Mouse (Mus musculus) granulocyte monocyte progenitor cell, adult 5-6 weeks (primary cell): ENCODE measurements around the gene Slc9a5. TPM values are rescaled to one million over a fixed set of nuclear protein-coding genes. Genes with fewer than 3 reads are reported as not detected.

Source experiments
- ATAC-seq: replicated peaks from 2 replicates; pipeline ENCODE4 v1.8.0; 2016; ENCODE audit warnings: mild to moderate bottlenecking, moderate TSS enrichment, inconsistent platforms; ENCODE audit not compliant: poor library complexity, severe bottlenecking
- total RNA-seq, 2 experiments: library from RNA; stranded (forward) in 1 of 2; stranded (reverse) in 1 of 2; fragments of 200-712, 200-1000 nt in 1 of 2; fragments of >200 nt in 1 of 2; fragmentation: Nextera tagmentation in 1 of 2; gene quantifications; 2 replicates each; pipeline ENCODE4 v1.2.3; 2014 to 2017

Gene Slc9a5
- total RNA-seq, 2 experiments from 2014 or later: 0.41 to 0.82 TPM

DNA sequence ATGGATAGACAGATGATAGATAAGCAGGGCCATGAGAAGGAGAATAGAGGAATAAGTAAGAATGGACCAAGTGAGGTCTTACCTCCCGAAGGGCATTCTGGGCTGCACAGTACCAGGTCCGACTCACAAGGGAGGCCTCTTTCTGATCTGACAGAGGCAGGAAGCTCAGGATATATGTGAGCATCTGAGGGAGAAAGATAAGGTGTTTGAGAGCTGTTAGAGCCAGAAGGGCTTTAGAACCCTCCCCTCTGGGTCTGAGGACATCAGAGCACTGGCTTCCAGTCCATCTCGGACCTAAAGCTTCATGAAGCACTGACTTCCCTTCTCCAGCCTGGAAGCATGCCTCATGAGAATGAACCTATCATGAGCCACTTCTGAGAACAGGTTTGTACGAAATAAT is 25.5 kb upstream of the Slc9a5 start:
- no peak for ATAC-seq

DNA sequence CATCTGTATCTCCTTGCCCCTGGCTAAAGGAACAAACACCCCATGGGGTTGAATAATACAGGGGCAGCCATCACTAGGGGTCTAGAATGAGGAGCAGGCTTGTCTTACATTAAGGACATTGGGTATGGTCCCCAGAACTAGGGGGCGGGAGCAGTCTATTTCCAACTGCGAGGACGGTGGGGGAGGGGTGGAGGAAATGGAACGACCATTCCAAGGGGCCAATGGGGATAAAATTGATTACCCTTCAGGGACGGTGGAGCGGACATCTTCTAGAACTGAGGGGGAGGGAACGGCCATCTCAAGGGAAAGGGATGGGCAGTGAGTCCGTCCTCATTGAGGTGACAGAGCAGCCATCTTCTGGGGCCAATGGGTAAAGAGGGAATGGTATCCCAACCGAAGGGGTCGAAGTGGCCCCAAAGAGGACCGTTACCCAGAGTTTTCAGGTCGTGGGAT is 23.0 kb upstream of the Slc9a5 start:
- ATAC-seq: no peak

DNA sequence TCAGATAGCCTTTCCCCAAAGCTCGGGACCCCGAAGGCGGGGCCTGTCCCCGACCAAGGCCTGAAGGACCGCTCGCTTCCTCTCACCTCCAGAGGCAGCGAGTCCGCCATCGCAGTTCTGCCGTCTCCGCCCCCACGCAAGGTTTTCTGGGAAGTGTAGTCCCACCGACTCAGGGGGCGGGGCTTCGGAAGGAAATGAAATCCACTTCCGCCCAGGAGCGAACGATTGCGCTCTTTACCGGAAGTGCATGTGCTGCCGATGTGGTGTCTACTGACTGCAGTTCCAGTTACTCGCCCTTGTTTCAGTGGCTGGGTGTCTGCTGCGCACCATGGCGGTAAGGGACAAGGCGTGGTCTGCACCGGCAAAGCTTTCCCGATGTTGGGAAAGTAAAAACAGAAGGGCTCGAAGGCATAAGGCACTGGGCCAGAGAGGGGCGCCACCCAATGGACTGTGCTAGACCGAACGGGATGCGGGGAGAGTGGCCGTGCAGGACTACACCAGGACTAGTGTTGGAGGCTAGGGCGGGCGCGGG is 22.4 kb upstream of the Slc9a5 start, which contains the start of the genes Lrrc29 and Tmem208:
Gene Lrrc29, minus strand, starts transcription at position 138 of the 532 bp plus-strand sequence.
Gene Tmem208, plus strand, starts transcription at position 214 of the 532 bp plus-strand sequence.
- ATAC-seq: peak; percentile 94

DNA sequence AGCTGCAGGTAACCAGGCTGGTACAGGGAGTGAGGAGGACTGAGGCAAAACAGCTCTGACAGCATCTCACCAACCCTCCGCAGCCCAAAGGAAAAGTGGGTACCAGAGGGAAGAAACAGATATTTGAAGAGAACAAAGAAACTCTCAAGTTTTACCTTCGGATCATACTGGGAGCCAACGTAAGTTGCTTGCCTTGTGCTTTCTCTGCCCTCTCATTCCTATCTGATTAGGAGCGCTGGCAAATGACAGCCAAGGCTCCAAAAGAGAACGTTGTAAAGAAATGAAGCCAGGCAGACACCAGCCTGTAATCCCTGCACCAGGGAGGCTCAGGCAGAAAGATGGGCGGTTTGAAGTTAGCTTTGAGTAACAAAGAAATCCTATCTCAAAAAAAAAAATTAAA is 21.7 kb upstream of the Slc9a5 start:
- ATAC-seq: no peak

DNA sequence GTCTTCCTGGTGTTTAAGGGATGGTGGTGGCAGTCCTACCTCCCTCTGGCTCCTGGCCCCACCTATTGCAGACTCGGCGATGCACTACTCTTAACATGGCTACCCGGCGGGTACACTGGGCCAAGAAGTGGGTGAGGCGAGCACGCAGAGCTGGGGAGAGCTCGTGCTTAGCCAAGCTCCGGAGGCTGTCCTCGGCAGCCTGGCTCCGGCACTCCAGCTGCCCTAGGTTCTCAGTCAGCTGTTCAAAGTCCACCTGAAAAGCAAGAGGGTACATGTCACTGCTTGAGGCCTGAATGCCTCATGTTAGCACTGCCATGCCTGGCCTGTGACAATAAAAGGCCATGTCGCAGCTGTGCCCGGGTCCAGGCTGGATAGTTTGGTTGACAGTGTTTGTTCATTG is 18.3 kb upstream of the Slc9a5 start:
- no peak for ATAC-seq

DNA sequence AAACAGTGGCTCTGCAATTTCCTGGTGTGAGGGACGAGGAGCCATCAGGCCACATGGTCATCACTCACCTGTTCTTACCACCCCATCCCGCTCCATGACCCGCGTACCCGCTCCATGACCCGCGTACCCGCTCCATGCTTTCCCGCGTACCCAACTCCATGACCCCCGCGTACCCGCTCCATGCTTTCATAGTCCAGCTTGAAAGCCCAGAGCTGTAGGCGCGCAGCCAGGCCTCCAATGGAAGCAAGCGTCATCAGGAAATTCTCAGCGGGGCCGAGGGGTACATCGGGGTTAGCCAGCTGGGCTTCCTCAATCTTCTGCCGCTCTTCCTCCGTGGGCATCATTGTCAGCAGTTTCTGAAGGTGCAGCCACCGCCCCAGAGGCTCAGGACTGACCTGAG is 17.2 kb upstream of the Slc9a5 start:
- ATAC-seq: no peak

DNA sequence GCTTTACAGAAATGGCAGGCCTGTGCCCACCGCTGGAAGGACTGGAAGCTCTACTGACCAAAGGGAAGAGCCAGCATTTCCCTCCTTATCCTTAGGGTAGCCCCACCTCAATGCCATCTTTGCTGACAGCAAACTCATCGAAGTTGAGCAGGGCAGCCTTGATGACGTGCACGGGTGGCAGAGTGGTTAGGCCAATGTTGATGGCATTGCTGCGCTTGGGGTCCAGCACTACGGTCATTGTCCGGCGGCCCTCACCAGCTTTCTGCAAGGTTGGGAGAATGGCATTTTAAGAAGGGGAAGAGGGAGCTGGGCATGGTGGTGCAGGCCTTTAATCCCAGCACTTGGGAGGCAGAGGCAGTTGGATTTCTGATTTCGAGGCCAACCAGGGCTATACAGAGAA is 16.7 kb upstream of the Slc9a5 start:
- no peak for ATAC-seq

DNA sequence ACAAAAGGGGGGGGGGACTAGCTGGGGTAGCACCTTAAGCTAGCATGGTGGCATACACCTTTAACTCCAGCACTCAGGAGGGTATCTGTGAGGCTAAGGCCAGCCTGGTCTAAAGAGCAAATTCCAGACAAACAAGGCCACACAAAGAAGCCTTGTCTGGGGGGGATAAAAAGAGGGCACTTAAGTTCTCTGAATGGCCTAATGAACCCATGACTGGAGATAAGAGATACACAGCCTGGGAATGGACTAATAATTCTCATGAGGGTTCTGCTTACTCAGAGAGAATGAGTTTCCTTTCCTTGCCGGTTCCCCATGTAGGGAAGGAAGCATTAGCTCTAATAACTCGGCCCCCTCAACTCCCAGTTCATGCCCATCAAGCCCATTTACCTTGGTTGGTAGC is 16.1 kb upstream of the Slc9a5 start:
- no peak for ATAC-seq

DNA sequence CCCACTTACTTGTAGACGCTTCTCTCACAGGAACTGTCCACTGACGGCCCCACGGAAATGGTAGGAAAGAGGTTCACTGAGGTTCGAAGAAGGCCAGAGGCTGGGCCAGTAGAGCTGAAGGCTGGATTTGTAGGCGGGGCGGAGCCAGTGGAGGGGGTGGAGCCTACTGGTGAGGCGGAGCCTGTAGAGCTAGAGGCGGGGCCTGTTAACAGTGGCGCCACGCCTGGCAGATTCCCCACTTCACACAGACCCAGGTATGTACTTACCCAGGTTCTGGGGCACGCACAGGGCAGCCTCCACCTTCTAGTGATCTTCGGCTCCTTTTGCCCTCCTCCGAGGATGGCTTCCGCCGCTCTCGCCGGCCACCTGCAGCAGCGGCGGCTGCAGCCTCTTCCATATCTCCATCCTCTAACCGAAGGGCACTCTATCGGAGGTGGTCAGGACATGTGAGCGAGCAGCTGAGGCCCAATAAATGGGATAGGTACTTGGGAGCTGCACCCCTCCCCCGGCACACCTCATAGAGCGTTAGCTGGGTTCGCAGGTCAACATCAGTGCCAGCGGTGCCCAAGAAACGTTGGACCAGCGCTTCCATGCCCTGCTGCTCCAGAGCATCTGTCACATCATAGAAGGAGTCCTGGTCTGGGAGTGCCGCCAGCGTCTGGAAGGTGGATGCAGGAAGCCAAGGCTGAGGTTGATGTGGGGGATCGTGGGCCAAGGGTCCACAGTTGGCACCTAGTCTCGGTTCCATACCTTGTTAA is 12.1 kb upstream of the Slc9a5 start:
- ATAC-seq: no peak

DNA sequence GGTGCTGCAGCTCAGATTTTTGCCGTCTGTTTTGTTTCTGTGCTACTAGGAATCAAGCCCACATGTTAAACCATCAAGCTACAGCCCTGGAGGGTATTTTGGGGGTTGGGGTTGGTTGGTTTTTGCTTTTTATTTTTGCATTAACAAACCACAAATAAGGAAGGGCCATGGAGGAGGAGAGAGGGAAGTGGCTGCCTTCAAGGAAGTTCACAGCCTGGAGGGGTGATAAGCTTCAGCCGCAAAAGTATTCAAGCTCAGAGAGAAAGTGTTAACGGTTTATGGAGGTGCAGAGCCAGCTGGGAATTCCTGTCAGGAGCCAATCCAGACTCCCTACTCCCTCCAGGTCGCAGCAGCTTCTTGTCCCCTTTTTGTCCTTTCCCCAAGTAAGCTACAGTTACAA is 9.7 kb upstream of the Slc9a5 start:
- ATAC-seq: peak; percentile 65

DNA sequence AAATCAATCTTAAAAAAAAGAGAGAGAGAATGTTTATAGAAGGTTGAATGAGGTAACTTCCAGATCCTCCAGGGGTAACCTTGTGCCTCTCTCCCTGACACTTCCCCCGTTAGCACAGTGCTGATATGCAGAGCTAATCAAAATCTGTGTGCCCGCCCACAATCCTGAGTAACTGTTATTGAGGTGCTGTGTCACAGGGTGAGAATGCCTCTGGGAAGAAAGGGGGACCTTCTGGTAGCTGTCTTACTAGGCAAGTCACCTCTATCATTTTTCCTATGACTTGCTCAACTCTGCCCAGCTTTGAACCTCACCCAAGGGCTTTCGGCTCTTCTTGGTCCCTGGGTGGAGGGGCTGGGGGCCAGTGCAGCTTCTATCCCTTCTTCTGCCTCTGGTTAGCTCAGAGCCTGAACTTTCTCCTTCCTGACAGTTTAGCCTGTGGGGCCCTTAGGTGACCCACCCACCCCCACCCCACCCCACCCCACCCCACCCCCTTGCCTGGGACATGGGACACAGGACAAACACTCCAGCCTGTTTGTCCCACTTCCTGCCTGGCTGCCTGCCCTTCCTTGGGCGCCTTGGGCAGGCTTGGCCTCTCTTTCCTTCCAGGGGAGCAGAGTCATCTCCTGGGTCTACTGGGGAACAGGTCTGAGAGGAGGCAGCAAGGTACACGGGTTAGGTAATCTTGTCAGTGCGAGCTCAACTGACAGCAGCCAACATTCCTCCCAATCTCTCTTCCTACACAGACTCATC is 8.6 kb upstream of the Slc9a5 start:
- ATAC-seq: peak; percentile 47

DNA sequence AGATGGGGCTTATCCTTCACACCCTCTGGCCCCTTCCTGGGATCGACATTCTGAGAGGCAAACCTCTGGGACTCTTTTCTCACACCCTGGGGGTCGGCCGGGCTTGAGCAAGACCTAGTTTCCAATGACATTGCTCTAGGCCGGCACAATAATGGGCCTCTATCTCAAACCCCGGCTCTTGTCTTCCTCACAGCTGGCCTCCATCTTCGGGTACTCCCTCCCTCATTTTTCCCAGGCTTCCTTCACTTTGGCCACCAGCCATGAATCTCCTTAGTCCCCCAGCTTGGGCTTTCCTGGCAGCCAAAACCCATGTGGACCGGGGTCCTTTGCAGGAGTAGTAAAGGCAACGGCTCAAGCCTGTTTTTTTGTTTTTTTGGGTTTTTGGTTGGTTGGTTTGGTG is 7.2 kb upstream of the Slc9a5 start:
- ATAC-seq: no peak

DNA sequence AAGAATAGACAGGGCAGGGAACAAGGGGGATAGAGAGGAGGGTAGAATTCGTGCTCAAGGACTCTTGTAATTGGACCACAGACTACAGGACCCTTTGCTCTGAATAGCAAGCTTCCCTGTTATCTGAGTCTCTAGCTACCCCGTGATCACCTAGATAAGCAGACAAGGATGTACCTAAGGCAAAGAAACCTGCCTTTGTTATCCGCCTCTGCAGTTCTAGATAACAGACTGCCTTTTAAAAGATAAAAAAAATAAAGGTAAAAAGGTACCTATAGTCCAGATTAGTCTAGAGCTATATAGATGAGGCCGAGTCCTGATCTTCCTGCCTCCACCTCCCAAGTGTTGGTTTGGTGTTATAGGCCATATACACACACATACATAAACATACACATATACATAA is 5.9 kb upstream of the Slc9a5 start:
- ATAC-seq: no peak

DNA sequence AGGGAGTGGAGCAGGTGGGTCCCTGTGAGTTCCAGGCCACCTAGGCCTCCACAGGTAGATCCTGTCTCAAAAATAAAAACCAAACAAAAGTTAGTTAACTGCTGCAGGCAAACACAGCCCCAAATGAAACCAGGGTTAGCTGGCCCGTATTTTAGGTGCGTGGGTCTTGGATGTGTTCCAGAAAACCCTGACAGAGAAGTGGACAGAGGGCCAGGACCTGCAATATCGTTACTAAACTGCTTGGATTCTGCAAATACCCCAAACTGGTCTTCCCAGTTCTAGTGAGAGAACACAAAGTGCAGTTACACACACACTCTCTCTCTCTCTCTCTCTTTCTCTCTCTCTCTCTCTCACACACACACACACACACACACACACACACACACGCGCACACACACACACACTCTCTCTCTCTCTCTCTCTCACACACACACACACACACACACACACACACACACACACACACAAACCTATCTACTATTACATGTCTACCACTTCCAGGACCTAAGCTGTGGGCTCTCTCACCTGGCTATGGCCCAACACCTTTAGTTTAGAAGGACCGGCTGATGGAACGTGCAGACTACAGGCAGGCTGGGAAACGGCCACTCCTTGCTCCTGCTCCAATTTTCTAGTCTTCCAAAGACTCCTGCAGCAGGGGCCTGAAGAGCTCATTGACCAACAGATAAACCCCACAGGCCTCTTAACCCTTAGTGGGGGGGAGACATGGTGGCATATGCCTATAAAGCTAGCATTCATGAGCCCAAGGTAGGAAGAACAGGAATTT is 4.7 kb upstream of the Slc9a5 start:
- ATAC-seq: no peak

DNA sequence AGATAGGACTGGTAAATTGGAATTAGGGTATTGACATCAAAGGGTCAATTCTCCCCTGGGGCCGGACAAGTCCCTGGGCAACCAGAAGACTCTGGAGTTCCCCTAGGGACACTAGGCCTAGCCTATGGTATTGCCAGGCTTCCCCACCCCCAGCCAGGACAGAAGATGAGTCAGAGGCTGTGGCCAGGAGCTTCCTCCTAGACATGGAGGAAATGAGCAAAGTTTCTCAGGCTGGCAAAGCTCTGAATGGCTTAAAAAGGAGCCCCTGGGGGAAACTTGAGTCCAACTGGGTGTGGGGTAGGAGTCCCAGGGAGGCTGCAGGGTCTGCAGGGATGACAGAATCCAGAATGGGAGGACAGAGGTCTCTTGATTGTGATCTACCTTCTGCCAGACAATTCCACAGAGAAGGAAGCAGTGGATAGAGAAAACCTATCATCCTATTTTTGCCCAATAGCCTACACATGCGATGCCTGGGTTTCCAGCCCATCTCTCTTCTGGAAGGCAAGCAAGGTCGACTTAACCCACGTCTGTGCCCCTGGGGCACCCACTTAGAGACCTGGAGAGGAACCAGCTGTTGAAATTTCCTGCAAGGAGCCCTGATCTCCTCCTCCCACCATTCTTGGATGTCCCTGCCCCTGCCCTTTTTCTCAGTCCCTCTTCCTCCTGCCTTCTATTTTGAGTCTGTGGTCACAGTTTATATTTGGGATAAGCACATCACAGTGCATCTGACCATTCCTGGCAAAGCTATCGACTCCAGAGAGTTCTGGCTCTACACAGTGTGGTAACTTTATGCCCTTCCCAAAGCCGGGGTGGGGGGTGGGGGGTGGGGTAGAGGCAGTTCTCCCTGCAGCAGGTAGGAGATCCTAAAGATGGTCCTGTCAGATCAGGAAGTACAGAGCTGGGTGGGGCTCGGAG is 3.3 kb upstream of the Slc9a5 start:
- peak; percentile 60 for ATAC-seq

DNA sequence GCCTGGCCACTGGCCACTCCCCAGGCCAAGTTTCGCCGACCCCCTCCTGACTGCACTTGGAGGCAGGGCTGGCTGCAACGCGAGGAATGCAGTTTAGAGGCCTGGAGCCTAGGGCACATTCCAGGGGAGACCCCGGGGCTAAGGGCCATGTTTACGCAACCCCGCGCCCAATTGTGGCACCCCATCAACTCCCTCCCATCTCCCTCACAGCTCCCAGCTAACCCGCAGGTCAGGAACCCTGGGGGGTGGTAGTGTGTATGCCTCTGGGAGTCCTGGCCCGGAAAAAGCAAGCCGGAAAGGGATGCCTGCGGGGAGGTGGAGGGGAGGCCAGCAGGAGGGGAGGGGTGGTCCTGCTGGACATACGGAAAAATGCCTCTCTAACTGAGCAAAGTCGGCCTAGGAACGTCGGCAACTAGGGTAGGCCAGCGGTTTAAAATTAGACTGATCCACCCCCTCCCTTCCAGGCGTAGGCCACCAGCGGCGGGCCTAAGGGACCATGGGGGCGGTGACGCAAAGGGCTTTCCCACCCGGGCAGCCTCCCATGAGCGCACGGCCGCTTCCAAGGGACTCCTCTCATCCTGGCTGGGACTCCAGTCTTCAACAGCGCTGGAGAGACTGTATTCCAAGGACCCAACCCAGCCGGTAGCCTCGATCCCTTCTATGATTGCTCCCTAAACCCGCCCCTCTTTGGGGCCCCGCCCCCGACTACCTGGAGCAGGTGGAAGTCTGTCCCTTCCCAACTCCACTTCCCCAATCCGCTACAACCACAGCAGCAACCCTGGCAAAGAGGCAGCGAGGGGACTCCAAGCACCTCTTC is 1.8 kb upstream of the Slc9a5 start:
- no peak; the same call in 1 of the 2 replicates for ATAC-seq

DNA sequence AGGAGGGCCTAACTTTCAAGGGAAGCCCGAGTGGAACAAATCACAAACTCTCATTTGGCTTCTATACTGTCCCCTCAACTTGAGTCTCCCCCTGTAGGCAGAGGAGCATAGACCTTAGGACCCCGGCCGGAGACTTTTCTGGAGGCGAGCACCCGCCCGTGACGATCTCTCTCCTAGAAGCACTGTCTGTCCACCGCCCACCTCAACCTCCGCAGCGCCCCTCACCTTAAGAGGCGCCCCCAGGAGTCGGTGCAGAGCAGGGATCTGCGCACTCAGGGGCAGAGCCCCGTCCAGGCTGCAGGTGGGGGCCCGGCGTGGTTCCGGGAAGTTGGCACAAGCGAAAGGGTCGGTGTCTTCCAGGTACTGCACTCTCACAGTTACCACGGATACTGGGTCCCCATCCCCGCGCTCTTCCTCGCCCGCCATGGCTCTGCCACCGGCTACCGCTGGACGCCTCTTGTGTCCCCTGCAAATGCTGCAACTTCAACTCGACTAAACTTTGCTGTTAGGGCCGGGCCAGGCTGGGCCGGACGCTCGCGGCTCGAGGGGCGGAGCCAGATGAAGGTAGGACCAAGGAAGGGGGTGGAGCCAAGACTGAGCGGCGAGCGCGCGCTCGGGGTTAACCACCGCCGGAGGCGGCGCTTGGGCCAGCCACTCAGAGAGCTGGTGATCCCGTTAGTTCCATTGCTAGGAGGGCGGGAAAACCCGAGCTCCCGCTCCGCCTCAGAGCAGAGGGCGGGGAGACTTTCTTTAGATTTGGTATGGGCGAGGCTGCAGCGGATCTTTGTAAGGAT is 1.0 kb upstream of the Slc9a5 start, which contains the start of gene Fhod1:
Gene Fhod1, minus strand, starts transcription at position 526 of the 794 bp plus-strand sequence.
- peak; percentile 80 for ATAC-seq
